Mouse (Mus musculus) stomach, postnatal 0 days (tissue): ENCODE data around the gene Mical3. TPM values are rescaled to one million over a fixed set of nuclear protein-coding genes. Genes with fewer than 3 reads are reported as not detected.

Source experiments
- ATAC-seq: fragments of 200-750 bp; cut with Nextera tagmentation; 2 replicates; pipeline ENCODE4 v1.8.0; 2017; ENCODE audit not compliant: low FRiP score, low TSS enrichment
- DNase-seq: peaks from one replicate; pipeline ENCODE4 v3.0.0-alpha.2; 2016; ENCODE audit warnings: low spot score
- H3K27ac ChIP-seq: fragments of 300-500 bp; sonication (generic); replicated peaks from 2 replicates; pipeline ENCODE4 v1.5.1; 2014; ENCODE audit warnings: mild to moderate bottlenecking, control low read depth
- H3K27me3 ChIP-seq: fragments of 300-500 bp; sonication (generic); 2 replicates; pipeline ENCODE4 v1.6.1; 2014; ENCODE audit warnings: low read length; ENCODE audit not compliant: control insufficient read depth, insufficient read depth
- H3K36me3 ChIP-seq: fragments of 300-500 bp; sonication (generic); 2 replicates; pipeline ENCODE4 v1.6.1; 2014; ENCODE audit warnings: low read length, mixed read lengths; ENCODE audit not compliant: control insufficient read depth, insufficient read depth
- H3K4me1 ChIP-seq: fragments of 300-500 bp; sonication (generic); replicated peaks from 2 replicates; pipeline ENCODE4 v1.6.1; 2014; ENCODE audit warnings: antibody characterized with exemption; ENCODE audit not compliant: control insufficient read depth, insufficient read depth
- H3K4me2 ChIP-seq: fragments of 300-500 bp; sonication (generic); replicated peaks from 2 replicates; pipeline ENCODE4 v1.6.1; 2014; ENCODE audit warnings: low read depth, mild to moderate bottlenecking, control low read depth, moderate library complexity
- H3K4me3 ChIP-seq: fragments of 300-500 bp; sonication (generic); 2 replicates; pipeline ENCODE4 v1.5.1; 2014; ENCODE audit warnings: low read depth, low read length, control low read depth
- H3K9ac ChIP-seq: fragments of 300-500 bp; sonication (generic); 2 replicates; pipeline ENCODE4 v1.6.1; 2014; ENCODE audit warnings: mild to moderate bottlenecking, low read length, control low read depth, mixed read lengths
- H3K9me3 ChIP-seq: fragments of 300-500 bp; sonication (generic); 2 replicates; pipeline ENCODE4 v1.6.1; 2016; ENCODE audit warnings: low read length; ENCODE audit not compliant: control insufficient read depth
- CTCF ChIP-seq: IDR thresholded peaks from 2 replicates; pipeline ENCODE4 v1.5.1; 2016; ENCODE audit warnings: antibody characterized with exemption, low read depth, mild to moderate bottlenecking, moderate library complexity
- EP300 ChIP-seq: optimal IDR thresholded peaks from 2 replicates; pipeline ENCODE3; 2016; ENCODE audit warnings: antibody characterized with exemption
- WGBS: fragments of 180-500 bp; shearing (Covaris S2); extraction: QIAGEN DNeasy Blood & Tissue Kit; methylation state at CpG from one replicate; pipeline ENCODE4 v1.1.7; 2014; 5-methylcytosine and 5-hydroxymethylcytosine counted together
- polyA plus RNA-seq: library from polyadenylated mRNA; unstranded; fragments of >200 nt; fragmentation: Nextera tagmentation; extraction: Ambion mirVana; gene quantifications from 2 replicates; pipeline ENCODE4 v1.2.1, GENCODE M21; 2015

The Mical3 gene
- polyA plus RNA-seq, 1 experiment from 2014 or later = 4.5 TPM

DNA sequence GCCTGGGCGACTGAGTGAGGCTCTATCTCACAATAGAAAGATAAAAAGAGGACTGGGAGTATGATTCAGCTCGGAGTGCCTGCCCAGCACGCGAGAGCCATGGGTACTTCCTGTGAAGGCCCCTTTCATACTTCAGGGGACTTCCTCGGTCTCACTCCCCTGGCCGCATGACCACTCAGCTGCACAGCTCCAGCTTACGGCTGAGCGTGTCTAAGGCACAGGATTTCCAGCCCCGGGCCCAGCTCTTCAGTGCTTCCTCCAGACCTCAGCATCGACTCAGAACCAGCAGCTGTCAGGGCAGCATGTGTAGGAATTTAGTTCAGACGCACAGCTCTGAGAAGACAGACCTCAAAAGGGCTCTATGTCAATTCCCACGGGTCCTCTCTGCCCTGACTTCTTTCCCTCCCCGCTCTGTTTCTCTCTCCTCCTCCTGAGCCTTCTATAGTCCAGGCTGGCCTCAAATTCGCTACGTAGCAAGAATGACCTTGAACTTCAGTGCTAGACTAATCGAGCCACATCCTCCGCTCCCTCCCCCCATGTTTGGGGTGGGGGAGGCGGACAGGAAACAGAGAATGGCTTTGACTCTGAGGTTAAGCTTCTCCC, 152.7 kb downstream of the Mical3 start:
- DNase-seq = no peak
- 45% methylated on average over 18 of the region's 18 CpGs for WGBS
- Histone ChIP-seq H3K27me3 (no peaks in the 10 kb centered on the region), H3K9ac (no peak overlapping the region), H3K36me3 (no peaks in the 10 kb centered on the region), H3K4me1 (no peaks in the 10 kb centered on the region), H3K27ac (no peak overlapping the region), H3K4me3 (no peak overlapping the region), H3K9me3 (no peaks in the 10 kb centered on the region), H3K4me2 (no peak overlapping the region)
- no peak for TF ChIP-seq EP300
- TF ChIP-seq CTCF = no peak
- ATAC-seq = no peak

DNA sequence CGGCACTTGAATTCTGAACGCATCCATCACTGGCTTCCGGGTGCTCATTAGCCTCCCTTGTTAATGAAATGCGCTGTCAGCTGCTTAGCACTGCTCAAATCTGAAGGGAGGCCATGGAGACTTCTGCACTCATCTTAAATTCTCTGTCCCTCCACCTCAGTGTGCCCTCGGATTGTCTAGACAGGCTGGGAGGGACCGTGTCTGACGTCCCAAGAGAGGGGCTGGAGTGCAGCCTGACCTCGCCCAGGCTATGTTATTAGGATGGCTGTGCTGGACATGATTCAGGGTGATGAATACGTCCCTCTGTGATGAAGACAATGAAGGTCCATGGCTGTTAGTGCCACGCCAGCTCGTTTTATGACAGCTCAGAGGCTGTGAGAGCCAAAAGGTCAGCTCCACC, 153.8 kb downstream of the Mical3 start:
- Histone ChIP-seq H3K4me1 (no peaks in the 10 kb centered on the region), H3K4me3 (no peak overlapping the region), H3K9ac (no peak overlapping the region), H3K27me3 (no peaks in the 10 kb centered on the region), H3K4me2 (no peak overlapping the region), H3K36me3 (no peaks in the 10 kb centered on the region), H3K27ac (no peak overlapping the region), H3K9me3 (no peaks in the 10 kb centered on the region)
- ATAC-seq (no peak), DNase-seq (no peak)
- 70% methylated on average over 11 of the region's 11 CpGs for WGBS
- TF ChIP-seq EP300 = no peak
- no peak for TF ChIP-seq CTCF

DNA sequence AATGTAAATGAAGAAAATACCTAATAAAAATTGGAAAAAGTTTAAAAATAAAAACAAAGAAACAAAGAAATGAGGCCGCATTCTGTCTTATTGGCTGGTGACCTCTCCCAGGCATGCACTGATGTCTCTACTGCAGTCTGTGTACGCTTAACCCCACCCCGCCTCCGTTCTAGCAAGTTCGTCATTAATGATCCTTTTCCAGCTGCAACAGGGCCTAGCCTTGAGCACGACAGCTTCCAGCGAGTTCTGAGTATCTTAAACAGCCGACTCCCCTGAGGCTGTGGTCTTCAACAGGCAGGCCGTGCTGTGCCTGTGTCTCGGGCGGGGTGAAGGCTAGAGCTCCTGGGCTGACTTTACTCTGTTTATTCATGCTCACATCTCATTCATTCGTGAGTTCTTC, 154.7 kb downstream of the Mical3 start:
- ATAC-seq = no peak

DNA sequence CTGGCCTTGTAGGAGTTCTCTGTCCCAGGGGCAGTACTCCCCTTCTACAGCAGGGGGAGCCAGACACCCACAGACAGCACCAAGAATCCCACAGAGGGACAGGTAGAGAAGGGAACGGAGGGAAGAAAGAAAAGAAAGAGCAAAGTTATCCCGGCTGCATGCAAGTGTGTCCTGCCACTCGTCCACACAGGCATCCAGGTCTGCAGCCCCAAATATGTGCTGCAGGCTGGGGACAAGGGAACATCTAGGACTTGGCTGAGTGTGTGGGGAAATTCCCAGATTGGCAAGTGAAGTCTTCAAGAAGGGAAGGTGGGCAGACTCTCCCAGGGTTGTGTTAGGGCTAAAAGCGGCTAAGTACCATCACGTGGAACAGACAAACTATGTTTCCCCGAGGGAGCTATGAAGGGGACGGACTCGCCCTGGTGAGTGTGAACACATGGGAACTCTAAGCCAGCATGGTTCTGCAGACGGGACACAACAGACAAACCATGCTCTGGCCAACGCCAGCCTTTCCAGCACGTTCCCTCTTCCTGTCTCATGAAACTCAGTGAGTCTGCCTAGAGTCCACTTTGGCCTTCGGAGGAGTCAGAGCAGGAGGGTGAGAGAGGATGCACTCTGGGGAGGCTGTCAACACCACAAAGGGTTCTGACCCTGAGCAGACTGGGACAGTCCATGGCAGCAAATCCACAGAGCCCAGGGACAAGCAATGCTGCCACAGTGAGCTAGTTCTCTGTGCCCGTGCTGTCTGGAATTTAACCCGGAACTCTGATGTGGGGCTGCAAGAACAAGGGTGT, 158.8 kb downstream of the Mical3 start:
- Histone ChIP-seq H3K4me2 (no peak overlapping the region), H3K4me1 (no peaks in the 10 kb centered on the region), H3K36me3 (no peaks in the 10 kb centered on the region; the same call in 1 of the 2 replicates), H3K27ac (no peak overlapping the region), H3K27me3 (no peaks in the 10 kb centered on the region), H3K9ac (no peak overlapping the region), H3K4me3 (no peak overlapping the region), H3K9me3 (no peaks in the 10 kb centered on the region)
- 56% methylated on average over 14 of the region's 14 CpGs for WGBS
- DNase-seq = peak; percentile 86
- 0 out of 2 replicates have a peak, but pooled peaks have one; percentile 53 for ATAC-seq
- TF ChIP-seq EP300 = no peak
- TF ChIP-seq CTCF = peak; percentile 100

More for the DNA sequence above, 154.7 kb downstream of the Mical3 start:
- no peaks in the 10 kb centered on the region; the same call in 1 of the 2 replicates for H3K36me3 ChIP-seq
- TF ChIP-seq EP300 (no peak), CTCF (no peak)
- H3K27ac ChIP-seq = no peak overlapping the region
- DNase-seq = no peak
- H3K4me3 ChIP-seq = no peak overlapping the region
- H3K9ac ChIP-seq = no peak overlapping the region
- no peak overlapping the region for H3K4me2 ChIP-seq
- no peaks in the 10 kb centered on the region for H3K9me3 ChIP-seq
- H3K4me1 ChIP-seq = no peaks in the 10 kb centered on the region
- no peaks in the 10 kb centered on the region for H3K27me3 ChIP-seq
- 47% methylated on average over 12 of the region's 12 CpGs for WGBS

DNA sequence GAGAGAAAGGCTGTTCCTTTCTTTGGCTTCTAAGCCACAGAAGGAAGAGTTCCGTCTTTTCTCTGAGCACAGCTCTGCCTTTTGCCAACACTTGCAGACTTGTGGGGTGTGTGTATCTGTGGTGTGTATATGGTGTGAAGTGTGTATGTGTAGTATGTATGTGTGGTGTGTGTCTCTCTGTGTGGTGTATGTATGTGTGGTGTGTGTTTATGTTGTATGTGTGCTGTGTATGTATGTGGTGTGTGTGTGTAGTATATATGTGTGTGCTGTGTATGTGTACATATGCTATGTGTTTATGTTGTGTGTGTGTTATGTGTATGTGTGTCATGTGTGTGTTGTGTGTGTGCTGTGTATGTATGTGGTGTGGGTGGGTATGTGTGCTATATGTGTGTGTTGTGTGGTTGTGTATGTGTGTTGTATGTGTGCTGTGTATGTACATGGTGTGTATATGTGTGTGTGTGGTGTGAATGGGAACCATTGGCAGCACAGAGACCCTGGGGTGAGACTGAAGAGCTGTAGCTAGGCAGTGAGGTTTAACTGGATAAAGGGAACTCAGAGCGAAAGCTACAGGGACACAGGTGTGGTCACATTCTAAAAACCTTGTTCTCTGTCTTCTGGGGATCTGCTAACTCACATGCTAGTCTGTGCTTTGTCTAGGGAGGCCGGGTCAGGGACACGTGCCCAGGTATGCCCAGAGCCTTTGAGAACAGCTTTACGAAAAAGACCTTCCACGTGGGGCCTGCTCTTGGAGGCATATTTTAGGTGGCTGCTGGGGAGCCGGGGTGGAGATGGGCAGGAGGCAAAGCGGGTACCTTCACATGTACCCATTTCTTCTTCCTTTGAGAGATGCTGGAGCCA, 159.6 kb downstream of the Mical3 start:
- Histone ChIP-seq H3K9me3 (no peaks in the 10 kb centered on the region), H3K27me3 (no peaks in the 10 kb centered on the region), H3K4me2 (no peak overlapping the region), H3K9ac (no peak overlapping the region), H3K4me3 (no peak overlapping the region), H3K27ac (no peak overlapping the region), H3K36me3 (no peaks in the 10 kb centered on the region; the same call in 1 of the 2 replicates), H3K4me1 (no peaks in the 10 kb centered on the region)
- no peak for TF ChIP-seq CTCF
- TF ChIP-seq EP300 = no peak
- ATAC-seq (0 out of 2 replicates have a peak, but pooled peaks have one; percentile 40), DNase-seq (no peak)
- WGBS = 67% methylated on average over 8 of the region's 8 CpGs
